Mouse (Mus musculus) hindbrain, embryonic 11.5 days (tissue): ENCODE data around the gene Stk32c. TPM values are rescaled to one million over a fixed set of nuclear protein-coding genes. Genes with fewer than 3 reads are reported as not detected.
A peak's percentile ranks its signal among the peaks of the same experiment; 100 is the strongest.

Source experiments
- ATAC-seq: fragments of 200-750 bp; cut with Nextera tagmentation; 2 replicates; pipeline ENCODE4 v1.8.0; 2017; ENCODE audit warnings: mild to moderate bottlenecking, moderate TSS enrichment, moderate library complexity; ENCODE audit not compliant: low FRiP score
- DNase-seq: peaks from one replicate; pipeline ENCODE4 v3.0.0-alpha.2; 2015; ENCODE audit warnings: low spot score
- H3K27ac ChIP-seq: fragments of 300-500 bp; sonication (generic); 2 replicates; pipeline ENCODE4 v1.5.1; 2014; ENCODE audit warnings: mild to moderate bottlenecking, low read depth, low read length
- H3K27me3 ChIP-seq: fragments of 300-500 bp; sonication (generic); 2 replicates; pipeline ENCODE4 v1.6.1; 2014; ENCODE audit warnings: mild to moderate bottlenecking, low read length, moderate library complexity, mixed read lengths; ENCODE audit not compliant: control insufficient read depth, insufficient read depth
- H3K36me3 ChIP-seq: fragments of 300-500 bp; sonication (generic); 2 replicates; pipeline ENCODE4 v1.6.1; 2014; ENCODE audit warnings: mild to moderate bottlenecking, low read length, moderate library complexity, mixed read lengths; ENCODE audit not compliant: control insufficient read depth, insufficient read depth
- H3K4me1 ChIP-seq: fragments of 300-500 bp; sonication (generic); replicated peaks from 2 replicates; pipeline ENCODE4 v1.6.1; 2014; ENCODE audit warnings: low read length, mixed read lengths; ENCODE audit not compliant: control insufficient read depth, insufficient read depth
- H3K4me2 ChIP-seq: fragments of 300-500 bp; sonication (generic); replicated peaks from 2 replicates; pipeline ENCODE4 v1.6.1; 2014; ENCODE audit warnings: mild to moderate bottlenecking, low read depth, low read length
- H3K4me3 ChIP-seq: fragments of 300-500 bp; sonication (generic); 2 replicates; pipeline ENCODE4 v1.5.1; 2014; ENCODE audit warnings: low read depth, low read length
- H3K9ac ChIP-seq: fragments of 300-500 bp; sonication (generic); 2 replicates; pipeline ENCODE4 v1.6.1; 2014; ENCODE audit warnings: low read depth, low read length
- H3K9me3 ChIP-seq: fragments of 300-500 bp; sonication (generic); 2 replicates; pipeline ENCODE4 v1.6.1; 2016; ENCODE audit warnings: low read length; ENCODE audit not compliant: control insufficient read depth
- WGBS: fragments of 180-500 bp; shearing (Covaris S2); extraction: QIAGEN DNeasy Blood & Tissue Kit; methylation state at CpG from one replicate; pipeline ENCODE4 v1.1.7; 2014; 5-methylcytosine and 5-hydroxymethylcytosine counted together
- polyA plus RNA-seq: library from polyadenylated mRNA; unstranded; fragments of >200 nt; fragmentation: Nextera tagmentation; extraction: Ambion mirVana; gene quantifications from 2 replicates; pipeline ENCODE4 v1.2.1, GENCODE M21; 2014

The Stk32c gene
- polyA plus RNA-seq, 1 experiment from 2014 or later: 0.54 TPM

DNA sequence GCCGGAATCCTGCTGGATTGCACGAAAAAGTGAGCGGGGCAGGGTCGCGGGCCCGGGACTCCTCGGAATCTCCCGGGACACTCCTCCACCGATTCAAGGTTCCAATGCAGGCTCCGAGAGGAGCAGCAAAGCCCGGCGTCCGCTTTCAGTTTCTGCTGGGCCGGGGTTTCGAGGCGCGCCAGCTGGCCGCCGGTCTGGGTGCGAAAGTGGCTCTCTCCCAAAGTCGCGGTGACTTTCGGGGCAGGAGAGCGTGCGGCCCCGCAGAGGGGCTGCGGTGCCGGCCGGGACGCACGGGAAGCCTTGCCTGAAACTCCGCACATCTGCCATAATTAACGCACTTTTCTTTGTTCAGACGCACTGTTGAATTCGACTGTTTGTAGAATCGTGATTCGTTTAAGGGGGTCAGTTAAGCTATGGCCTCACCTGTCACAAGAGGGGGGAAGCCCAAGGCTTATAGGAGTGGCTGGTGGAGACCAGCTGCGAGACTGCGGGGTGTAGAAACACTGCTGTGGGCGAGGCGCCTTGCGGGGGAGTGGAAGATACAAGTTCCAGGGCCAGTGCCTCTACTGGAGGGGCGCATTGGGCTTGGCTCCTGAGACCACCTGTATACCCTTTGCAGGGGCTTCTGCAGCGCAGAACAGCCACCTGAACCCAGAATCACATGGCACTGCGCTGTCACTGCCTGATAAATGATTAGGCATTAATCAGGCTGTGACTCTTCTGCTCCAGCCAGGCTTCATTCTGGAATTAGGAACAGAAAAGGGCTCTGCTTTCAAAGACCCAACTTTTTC, 35.7 kb upstream of the Stk32c start:
- peaks cover 20% of the 10 kb centered on the region; the same call in 1 of the 2 replicates for H3K27me3 ChIP-seq
- H3K27ac ChIP-seq: no peak overlapping the region
- H3K36me3 ChIP-seq: no peaks in the 10 kb centered on the region
- H3K4me3 ChIP-seq: peak overlapping the region; percentile 55
- DNase-seq: no peak
- peak overlapping the region; percentile 77 for H3K9ac ChIP-seq
- peak overlapping the region; percentile 95 for H3K4me2 ChIP-seq
- H3K4me1 ChIP-seq: peaks cover 13% of the 10 kb centered on the region
- H3K9me3 ChIP-seq: no peaks in the 10 kb centered on the region
- peak; percentile 39; the same call in 1 of the 2 replicates for ATAC-seq
- WGBS: 2% methylated on average over 44 of the region's 45 CpGs

DNA sequence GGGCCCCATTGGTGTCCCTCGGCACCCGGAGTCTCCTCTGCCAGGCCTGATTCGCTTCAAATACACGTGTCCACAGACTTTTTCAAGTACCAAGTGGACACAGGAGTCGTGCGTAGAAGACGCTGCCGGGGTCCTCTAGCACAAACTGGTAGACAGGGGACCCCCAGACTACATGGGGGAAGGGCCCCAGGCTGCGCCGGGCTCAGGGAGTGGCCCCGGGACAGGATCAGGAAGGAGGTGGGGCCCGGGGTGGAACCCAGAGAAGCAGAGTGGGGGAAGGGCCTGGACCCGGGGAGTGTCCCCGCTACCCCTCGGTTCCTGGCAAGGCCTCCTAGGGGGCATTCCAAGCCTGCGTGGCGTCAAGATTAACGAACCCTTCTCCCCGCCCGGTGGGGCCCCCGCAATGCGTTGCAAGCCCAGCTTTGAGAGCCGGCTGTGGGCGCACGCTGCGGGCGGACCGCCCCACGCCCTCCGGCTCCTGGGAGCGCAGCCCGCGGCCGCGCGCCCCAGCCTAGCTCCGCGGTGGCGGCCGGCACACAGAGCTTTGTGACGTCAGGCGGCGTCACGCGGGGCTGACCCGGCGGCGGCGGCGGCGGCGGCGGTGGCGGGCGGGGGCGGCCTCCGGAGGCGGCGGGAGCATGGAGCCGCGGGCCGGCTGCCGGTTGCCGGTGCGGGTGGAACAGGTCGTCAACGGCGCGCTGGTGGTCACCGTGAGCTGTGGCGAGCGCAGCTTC, 34.9 kb upstream of the Stk32c start, which contains the start of gene Pwwp2b:
Gene Pwwp2b, plus strand, starts transcription at position 602 of the 734 bp plus-strand sequence.
- no peaks in the 10 kb centered on the region for H3K9me3 ChIP-seq
- no peaks in the 10 kb centered on the region for H3K36me3 ChIP-seq
- peaks cover 20% of the 10 kb centered on the region; the same call in 1 of the 2 replicates for H3K27me3 ChIP-seq
- peak within 1 kb of the TSS; percentile 77 for H3K9ac ChIP-seq
- peak within 1 kb of the TSS; percentile 95 for H3K4me2 ChIP-seq
- ATAC-seq (peak; percentile 81), DNase-seq (peak; percentile 85)
- H3K27ac ChIP-seq: no peak within 1 kb of the TSS; the same call in 1 of the 2 replicates
- H3K4me3 ChIP-seq: peak within 1 kb of the TSS; percentile 55
- WGBS: 1% methylated on average over 51 of the region's 72 CpGs
- peaks cover 13% of the 10 kb centered on the region for H3K4me1 ChIP-seq

DNA sequence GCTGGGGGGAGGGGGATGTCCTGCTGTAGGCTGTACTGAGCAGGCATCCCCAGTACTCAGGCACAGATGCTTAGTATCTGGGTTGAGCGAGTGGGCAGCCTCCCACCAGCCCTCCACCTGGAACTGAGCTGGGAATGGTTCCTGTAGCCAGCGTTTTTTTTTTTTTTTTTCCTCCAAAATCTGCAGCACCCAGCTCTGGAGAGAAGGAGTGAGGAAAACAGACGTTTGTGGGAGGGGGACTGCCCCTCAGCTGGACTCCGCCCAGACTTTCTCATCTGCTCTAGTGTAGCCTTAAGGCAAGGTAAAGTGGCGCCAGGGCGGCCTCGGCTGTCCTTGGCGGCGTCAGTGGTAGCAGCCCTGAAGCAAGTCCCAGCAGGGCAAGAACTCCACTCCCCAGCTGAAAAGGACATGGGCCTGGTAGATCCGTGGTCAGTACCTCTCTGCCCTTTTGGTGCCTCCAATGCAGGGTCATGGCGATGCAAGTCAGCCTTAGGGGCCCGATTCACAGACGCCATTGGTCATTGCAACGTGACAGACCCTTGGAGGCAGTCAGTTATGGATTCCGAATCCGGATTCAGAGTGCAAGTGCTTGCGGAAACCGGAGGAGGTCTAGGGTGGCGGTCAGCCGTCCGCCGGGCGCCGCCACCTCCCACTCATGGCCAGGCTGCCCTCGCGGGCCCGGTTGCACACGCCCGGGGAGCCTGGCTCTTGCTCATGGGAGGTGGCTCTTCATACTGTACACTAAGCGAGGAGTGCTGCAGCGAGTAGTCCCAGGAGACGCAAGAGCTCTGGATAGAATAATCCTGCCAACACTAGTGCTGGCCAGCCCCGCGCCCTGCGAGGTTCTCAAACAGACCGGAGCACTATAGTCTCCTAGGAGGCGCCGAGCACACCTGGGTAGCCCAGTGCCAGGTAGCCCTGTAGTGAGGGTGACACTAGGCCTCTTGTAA, 34.1 kb upstream of the Stk32c start:
- Histone ChIP-seq H3K4me1 (peaks cover 13% of the 10 kb centered on the region), H3K9ac (peak overlapping the region; percentile 77), H3K4me3 (peak overlapping the region; percentile 55), H3K9me3 (no peaks in the 10 kb centered on the region), H3K27me3 (peaks cover 20% of the 10 kb centered on the region; the same call in 1 of the 2 replicates), H3K4me2 (peak overlapping the region; percentile 95), H3K36me3 (no peaks in the 10 kb centered on the region), H3K27ac (no peak overlapping the region)
- DNase-seq: peak; percentile 67
- 3% methylated on average over 38 of the region's 38 CpGs for whole genome bisulfite sequencing
- ATAC-seq: peak; percentile 26; the same call in 1 of the 2 replicates

DNA sequence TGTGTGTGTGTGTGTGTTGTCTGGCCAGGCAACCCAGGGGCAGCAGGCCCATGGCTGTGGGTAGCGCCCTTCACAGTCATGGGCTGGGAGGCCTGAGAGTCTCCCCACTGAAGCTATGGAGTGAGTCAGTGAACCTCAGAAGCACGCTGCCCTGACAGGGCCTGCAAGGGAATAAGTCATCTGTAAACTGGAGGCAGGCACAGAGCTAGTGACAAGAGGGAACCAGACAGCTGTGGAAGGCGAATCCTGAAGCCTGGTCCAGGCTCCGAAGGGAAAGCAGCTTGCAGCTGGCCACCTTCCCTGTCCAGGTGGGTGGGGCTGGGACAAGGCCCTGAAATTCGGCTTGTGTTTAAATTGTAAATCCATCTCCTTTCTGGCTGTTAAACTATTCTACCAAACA, 33.0 kb upstream of the Stk32c start:
- Histone ChIP-seq H3K27ac (no peak overlapping the region), H3K9me3 (no peaks in the 10 kb centered on the region), H3K4me3 (no peak overlapping the region), H3K27me3 (peaks cover 20% of the 10 kb centered on the region; the same call in 1 of the 2 replicates), H3K9ac (no peak overlapping the region), H3K36me3 (no peaks in the 10 kb centered on the region), H3K4me2 (no peak overlapping the region), H3K4me1 (peaks cover 13% of the 10 kb centered on the region)
- no peak for DNase-seq
- WGBS: 70% methylated on average over 5 of the region's 5 CpGs
- ATAC-seq: no peak

DNA sequence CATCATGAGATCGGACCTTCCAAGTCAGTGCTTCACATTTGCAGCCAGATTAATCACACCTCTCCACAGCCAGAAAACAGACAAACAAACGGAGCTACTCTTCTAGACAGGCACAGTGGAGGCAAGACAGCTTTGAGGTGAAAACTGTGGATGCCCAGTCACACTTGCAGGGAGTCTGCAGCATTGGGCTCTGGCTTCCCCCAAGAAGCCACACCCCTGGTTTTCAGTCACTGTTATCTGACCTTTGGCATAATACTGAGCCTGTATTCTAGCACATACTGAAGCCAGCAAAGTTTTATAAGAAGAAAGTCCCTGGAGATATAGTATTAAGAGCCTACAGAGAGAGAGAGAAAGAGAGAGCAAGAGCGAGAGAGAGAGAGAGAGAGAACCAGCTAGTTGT, 26.3 kb upstream of the Stk32c start:
- H3K36me3 ChIP-seq: no peaks in the 10 kb centered on the region
- no peak overlapping the region for H3K4me2 ChIP-seq
- no peaks in the 10 kb centered on the region for H3K9me3 ChIP-seq
- 0 out of 2 replicates have a peak, but pooled peaks cover 2% of the 10 kb centered on the region for H3K4me1 ChIP-seq
- no peak overlapping the region for H3K9ac ChIP-seq
- ATAC-seq (no peak), DNase-seq (no peak)
- 82% methylated on average over 3 of the region's 3 CpGs for WGBS
- no peak overlapping the region for H3K4me3 ChIP-seq
- H3K27ac ChIP-seq: no peak overlapping the region
- H3K27me3 ChIP-seq: no peaks in the 10 kb centered on the region

DNA sequence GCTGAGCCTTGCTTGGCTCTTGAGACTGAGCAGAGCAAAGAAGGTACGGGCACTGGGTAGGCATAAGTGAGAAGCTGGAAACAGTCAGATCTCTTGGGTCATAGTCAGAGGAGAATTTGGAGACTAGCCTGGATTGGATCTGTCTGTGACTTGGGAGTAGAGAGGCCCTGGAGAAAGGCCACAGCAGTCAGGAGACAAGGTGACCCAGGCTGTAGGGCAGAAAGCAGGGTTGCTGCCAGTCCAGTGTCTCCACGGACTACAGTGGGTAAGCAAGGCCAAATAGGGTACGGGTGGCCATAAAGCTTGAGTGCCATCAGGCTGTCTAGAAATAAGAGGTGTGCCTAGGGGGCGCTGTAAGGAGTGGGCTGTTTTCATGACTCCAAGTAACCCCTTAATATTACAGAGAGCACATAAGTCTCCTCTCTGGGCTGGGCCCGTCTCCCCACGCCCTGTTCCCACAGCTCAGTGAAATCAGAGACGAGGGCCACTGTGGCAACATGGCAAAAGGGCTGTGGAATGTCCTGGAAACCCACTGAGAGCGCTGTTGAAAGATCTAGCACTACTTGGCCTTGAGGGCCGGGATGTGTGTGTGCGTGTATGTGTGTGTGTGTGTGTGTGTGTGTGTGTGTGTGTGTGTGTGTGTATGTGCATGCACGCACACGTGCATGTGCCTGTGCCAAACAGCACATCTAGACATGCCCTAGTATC, 22.7 kb upstream of the Stk32c start:
- no peaks in the 10 kb centered on the region for H3K9me3 ChIP-seq
- 0 out of 2 replicates have a peak, but pooled peaks cover 2% of the 10 kb centered on the region for H3K4me1 ChIP-seq
- no peak overlapping the region for H3K4me2 ChIP-seq
- H3K9ac ChIP-seq: no peak overlapping the region
- 83% methylated on average over 12 of the region's 12 CpGs for WGBS
- ATAC-seq: no peak
- no peaks in the 10 kb centered on the region for H3K36me3 ChIP-seq
- no peaks in the 10 kb centered on the region for H3K27me3 ChIP-seq
- H3K27ac ChIP-seq: no peak overlapping the region
- H3K4me3 ChIP-seq: no peak overlapping the region
- no peak for DNase-seq

DNA sequence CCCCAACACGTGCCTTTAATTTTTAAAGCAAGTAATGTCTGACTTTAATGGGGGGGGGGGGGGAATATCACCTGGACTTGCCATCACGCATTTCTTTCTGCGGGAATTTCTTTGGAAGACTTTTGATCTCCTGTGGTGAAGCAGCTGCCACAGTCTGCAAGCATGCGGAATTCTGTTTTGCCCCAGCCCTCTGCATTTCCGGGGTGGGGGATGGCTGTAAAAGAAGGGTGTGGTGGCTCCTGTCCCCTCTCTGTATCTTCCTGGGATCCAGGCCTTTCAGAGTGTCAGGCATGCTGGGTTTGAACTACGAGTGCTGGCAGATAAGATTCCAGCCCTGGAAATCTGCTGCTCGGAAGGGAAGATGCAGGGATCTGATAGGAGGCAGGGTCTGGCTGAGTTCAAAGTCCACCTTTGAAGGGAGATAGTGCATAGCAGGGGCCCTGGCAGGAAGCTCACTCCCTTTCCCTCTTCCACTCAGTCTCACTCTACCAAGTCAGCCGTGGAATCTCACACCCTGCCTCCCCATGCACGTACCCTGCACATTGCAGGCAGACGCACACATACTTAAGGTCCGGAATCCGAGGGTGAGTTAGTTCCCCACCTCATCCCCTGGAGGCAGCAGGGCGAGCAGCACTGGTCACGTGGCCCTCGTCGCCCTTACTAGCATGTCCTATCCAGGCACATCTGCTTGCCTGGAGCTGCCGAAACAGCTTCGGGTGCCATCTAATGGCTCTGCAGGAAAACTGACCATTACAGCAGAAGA, 21.5 kb upstream of the Stk32c start:
- no peaks in the 10 kb centered on the region for H3K27me3 ChIP-seq
- DNase-seq: peak; percentile 58
- 0 out of 2 replicates have a peak overlapping the region, but pooled peaks have one; percentile 14 for H3K4me2 ChIP-seq
- no peak overlapping the region for H3K4me3 ChIP-seq
- H3K4me1 ChIP-seq: 0 out of 2 replicates have a peak, but pooled peaks cover 2% of the 10 kb centered on the region
- no peak overlapping the region for H3K27ac ChIP-seq
- H3K9me3 ChIP-seq: no peaks in the 10 kb centered on the region
- ATAC-seq: peak; percentile 66
- WGBS: 9% methylated on average over 18 of the region's 18 CpGs
- H3K36me3 ChIP-seq: no peaks in the 10 kb centered on the region
- H3K9ac ChIP-seq: no peak overlapping the region
